Mouse (Mus musculus) cerebellum, postnatal 4 days (tissue): Measurements from ENCODE around the gene Slc24a4.
A peak's percentile ranks its signal among the peaks of the same experiment; 100 is the strongest.
"Not testable (repeated sequence)": the region's sequence is repeated elsewhere in the genome, so short reads cannot be mapped to it uniquely, and the experiment has no call there.

ENCODE experiments used
- DNase-seq, 2 experiments: peaks; one replicate each; pipeline ENCODE4 v3.0.0; 2022; ENCODE audit warnings: low spot score in 2 of 2, mixed read lengths in 1 of 2

Gene Slc24a4

GRCm38 (mm10) chr12:102250316-102250715 lies 121.8 kb downstream of the Slc24a4 start:
- no peak for DNase-seq

GRCm38 (mm10) chr12:102251070-102251469 lies 122.5 kb downstream of the Slc24a4 start:
- no peak for DNase-seq

- no peak for DNase-seq
Measured at GRCm38 (mm10) chr12:102251985-102252384, 123.5 kb downstream of the Slc24a4 start.

DNA sequence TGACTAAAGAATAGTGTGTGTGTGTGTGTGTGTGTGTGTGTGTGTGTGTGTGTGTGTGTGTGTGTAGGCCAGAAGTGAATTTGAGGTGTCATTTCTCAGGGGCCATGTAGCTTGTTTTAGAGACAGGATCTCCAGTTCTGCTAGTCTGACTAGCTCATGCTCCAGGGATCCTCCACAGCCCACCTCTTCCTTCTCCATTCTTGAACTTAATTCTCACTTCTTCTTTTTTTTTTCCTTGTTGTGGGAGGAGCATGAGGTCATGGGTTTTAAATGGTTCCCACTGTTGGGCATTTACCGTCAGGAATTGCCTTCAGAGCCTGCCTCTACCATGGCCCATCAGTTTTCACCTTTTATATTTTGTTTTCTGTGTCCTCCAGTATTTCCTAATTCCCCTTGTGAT lies 124.0 kb downstream of the Slc24a4 start:
- DNase-seq: no peak

GRCm38 (mm10) chr12:102255012-102255411 lies 126.5 kb downstream of the Slc24a4 start:
- no peak for DNase-seq

DNA sequence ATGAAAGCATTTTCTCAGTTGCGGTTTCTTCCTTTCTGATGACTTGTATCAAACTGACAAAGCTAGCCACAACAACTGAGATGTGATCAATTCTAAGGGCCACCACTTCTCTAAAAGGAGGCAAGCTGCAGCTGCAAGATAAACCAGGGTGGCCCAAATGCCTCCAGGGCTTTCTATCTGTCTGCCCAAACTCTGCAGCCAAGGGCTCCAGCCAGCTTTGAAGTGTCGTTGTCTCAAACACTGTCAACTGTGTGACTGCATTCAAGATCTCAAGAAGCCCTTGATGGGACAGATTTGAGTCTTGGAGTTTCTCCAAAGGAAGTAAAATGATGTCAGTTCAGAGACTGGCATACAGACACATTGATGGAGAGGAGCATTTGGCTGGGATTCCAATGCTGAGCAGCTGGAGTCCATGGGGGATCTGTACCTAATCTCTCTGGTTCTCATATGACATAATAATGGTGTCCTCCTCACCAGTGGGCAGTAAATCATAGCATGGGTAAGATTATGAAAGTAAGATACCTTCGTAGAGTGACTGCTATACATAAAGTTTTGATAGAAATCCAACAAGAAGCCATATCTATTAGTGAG lies 130.1 kb downstream of the Slc24a4 start:
- no peak for DNase-seq

- no peak for DNase-seq
Measured at GRCm38 (mm10) chr12:102261933-102262396, 133.4 kb downstream of the Slc24a4 start.

DNA sequence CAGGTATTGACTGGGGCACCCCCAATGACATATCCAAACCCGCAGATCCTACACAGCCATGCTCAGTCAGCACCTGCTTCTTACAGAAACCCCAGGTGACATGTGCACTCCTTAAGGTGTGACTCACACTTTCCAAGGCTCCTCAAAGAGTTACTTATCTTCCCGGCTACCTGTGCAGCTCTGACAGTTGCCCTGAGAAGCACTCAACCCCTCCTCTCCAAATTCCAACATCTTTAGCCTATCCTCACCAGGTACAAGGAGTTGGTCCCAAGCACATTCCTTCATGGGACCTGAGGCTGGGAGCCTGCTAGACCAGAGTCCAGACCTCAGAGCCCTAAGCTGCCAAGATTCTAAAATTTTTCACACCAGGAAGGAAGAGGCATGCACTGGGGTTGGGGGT lies 134.3 kb downstream of the Slc24a4 start:
- no peak for DNase-seq

GRCm38 (mm10) chr12:102263249-102263648 lies 134.7 kb downstream of the Slc24a4 start:
- no peak for DNase-seq

GRCm38 (mm10) chr12:102266433-102266832 lies 137.9 kb downstream of the Slc24a4 start:
- DNase-seq: no peak

GRCm38 (mm10) chr12:102269144-102269543 lies 140.6 kb downstream of the Slc24a4 start:
- DNase-seq: no peak

DNA sequence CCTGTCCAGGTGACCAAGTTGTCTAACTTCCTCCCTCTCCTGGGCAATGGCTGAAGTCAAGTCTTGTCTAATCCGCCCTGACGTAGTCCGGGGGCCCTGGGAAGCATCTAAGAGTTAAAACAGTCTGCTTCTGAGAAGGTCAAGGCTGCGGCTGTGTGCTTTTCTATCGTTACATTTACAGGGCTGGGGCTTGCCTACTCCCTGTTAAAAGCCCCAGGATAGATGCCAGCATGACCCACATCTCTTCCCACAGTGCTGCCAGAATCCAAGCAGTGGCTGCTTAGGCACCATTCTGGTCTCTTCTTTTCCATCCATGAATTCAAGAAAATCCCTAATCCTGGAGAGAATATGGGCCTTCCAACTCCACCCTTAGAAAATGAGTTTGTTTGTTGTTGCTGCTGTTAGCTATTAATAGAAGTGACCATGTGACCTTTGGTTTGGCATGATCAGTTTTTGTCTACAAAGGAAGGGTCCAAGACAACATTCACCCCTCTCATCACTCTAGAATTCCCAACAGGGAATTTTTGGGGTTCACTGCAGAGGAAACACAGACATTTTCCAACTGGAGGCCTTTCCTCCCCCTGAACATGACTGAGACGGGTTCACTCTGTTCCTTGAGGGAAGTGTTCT lies 142.4 kb downstream of the Slc24a4 start:
- DNase-seq: no peak

DNA sequence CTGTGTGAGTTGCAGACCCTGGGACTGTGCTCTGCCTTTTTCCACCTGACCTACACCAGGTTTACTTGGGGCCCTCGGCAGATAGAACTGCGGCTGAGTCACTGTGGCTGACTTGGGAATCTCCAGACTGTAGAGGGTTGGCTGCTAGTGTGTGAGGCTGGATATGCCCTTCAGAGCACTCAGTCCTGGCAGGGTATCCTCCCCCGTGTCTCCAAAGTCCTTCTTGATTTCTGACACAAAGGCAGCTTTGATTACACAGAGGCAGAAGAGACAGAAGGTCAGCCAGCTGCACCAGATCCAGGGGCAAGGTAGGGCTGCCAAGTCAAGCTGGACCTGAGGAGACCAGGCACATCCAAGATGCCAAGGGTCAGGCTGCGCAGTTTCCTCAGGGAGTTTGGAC lies 142.9 kb downstream of the Slc24a4 start:
- DNase-seq: no peak

DNA sequence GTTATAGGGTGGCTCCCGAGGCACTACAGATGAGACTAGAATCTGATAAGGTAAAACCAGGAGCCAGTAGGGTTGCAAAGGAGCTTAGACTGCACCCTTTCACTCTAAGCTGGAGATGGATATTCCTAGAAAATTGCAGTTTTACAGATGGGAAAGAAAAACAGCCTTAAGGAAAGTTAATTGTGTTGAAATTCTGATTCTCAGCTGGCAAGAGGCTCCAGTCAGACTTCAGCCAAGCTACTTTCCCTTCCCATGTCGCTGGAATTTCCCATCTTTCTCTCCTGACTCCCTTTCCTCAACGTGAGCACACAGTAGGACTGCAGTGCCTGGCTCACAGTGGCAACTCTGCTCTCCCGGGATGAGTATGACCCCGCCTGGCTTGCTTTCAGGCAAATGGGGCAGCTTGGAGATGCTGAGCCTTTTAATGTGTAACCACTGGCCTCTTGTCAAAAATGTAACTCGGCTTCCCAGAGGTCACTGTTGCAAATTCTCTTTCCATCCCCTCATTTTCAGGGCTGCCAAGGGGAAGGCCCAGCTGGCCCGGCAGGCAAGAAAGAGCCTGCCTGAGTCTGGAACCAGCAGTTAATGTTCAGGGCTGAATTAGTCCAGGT lies 147.4 kb downstream of the Slc24a4 start:
- DNase-seq: no peak

GRCm38 (mm10) chr12:102280290-102280689 lies 151.8 kb downstream of the Slc24a4 start:
- not testable (repeated sequence) for DNase-seq

DNA sequence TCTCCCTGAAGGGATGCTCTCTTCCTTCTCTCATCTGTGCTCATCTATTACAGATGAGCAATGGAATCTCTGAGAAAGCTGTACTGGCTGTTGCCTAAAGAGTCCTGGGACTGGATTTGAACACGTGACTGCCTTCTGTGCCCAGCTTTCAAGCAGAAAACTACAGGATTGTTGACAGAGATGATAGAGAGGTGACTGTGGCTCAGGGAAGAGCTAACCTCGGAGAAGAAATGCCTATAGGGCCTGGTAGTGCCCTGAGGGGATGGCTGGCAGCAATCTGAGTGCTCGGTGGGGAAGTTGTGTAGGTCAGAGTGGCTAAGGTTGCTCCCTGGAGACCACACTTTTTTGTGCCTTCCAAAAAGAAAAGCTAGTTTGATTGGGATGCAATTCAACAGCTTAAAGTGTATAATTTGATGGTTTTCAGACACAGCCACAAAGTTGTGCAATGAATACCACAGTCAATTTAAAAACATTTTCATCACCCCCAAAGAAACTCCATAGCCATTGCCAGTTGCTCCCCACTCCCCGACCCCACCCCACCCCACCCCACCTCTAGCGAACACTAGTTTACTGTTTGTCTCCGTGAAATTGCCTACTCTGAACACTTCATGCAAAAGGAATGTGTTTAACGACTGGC lies 152.5 kb downstream of the Slc24a4 start:
- no peak for DNase-seq

GRCm38 (mm10) chr12:102282126-102282525 lies 153.6 kb downstream of the Slc24a4 start:
- no peak for DNase-seq

DNA sequence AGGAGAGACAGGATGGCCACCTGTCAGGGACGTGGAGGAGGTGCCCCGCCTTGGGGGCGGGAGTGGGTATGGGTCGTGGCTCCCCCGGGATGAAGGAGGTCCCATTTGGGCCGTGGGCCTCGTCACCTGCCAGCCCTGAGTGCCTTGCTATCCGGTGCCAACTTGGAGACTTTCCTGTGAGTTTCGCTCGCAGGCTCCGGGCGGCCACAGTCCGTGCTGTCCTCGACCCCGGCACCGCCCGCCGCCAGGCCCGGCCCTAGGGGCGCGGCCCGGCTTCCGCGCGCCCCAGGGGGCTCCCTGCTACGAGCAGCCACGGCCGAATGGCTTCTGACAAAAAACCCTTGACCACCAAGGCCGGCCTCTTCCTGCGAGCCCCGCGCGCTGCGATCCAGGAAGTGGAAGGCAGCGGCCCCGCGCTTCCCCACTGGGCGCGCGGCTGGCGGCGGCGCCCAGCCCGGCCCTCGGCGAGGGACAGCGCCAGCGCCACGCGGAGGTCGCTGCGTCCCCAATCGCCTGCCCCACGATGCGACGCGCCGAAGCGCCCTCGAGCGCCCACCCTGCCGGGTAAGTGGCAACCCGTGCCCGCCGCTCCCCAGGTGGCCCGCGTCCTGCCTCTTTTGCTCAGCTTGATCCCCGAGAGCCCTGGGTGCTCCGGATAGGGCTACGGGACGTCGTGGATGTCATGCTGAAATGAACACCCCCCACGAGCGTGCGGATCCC lies 154.4 kb downstream of the Slc24a4 start, which contains the start of gene Rin3:
Gene Rin3, plus strand, starts transcription at position 286 of the 720 bp plus-strand sequence.
- no peak for DNase-seq

DNA sequence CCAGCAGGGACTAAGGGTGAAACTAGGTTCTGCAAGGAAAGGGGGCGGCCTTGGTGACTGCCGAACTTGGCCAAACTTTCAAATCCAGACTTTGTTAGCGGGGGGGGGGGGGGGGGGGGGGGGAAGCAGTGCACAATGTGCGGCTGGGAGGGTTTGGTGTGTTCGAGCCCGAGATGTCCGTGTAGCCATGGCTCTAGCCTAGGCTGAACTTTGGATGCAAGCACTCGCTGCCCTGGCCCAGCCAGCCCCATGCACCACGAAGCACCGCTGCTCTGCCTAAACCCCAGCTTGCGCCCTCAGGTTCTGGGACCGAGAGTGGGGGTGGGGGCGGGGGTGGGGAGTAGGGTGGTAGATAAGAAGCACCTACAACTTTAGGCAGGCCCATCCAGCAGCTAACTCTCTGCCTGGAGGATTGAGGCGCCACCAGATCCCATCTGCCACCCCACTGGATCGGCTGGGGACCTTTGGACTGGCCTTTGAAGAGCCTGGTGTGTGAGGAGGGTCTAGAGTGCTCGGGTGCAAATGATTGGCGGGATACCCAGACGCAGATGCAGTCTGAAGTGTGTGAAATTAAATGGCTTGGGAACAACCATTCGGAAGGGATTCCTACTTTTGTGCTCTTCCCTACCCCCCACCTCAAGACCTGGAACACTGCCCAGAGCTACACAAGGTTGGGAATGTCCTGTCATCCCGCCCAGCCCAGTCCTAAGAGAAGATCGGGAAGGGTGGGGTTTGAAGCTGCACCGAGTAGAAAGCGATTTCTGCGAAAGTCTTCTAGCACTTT lies 155.1 kb downstream of the Slc24a4 start:
- DNase-seq: peak in 1 of 2 experiments; percentile 65

GRCm38 (mm10) chr12:102284267-102284610 lies 155.7 kb downstream of the Slc24a4 start:
- DNase-seq: no peak

GRCm38 (mm10) chr12:102284618-102285159 lies 156.2 kb downstream of the Slc24a4 start:
- no peak for DNase-seq
